Mouse (Mus musculus): ENCODE measurements around the gene Mto1.

DNA sequence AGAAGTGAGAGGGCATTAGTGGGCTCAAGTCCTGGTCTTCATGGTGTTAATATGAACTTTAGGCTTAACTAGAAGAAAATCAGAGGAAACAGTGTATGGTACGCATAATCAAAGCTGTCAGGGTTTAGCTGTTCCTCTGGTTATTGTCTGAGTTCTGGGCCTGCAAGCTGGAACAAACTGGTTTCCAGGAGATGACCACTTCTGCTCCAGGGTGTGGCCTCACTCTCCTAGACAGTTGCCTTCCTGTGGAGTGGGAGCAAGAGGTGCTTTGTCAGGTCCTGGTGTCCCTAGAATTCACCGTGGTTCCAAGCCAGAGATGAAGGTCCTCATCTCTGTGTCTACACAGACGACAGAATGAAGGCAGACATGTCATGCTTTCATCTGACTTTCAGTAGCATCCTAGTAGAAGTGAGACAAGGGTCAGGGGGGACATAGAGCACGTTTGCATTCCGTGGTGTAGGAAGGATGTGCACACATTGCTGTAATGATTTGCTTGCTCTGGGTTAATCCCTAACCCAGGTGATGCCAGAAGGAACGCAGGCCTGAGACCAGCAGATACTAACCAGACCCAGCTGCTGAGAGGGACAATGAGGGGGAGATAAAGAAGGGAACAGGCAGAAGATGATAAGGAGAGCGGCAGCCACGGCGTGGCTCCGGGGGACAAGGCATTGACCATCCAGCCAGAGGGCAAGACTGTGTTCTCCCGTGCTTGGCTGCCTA lies 58.2 kb downstream of the Mto1 start:
- TF ChIP-seq CTCF (IDR thresholded peaks at IDR 0.05; ENCODE audit: low read depth) (no peak), EP300 (optimal IDR thresholded peaks at IDR 0.05) (no peak)
